Mouse (Mus musculus): Measurements from ENCODE around the gene Ankdd1a. TPM values are rescaled to one million over a fixed set of nuclear protein-coding genes. Genes with fewer than 3 reads are reported as not detected.

Ankdd1a gene
- polyA plus RNA-seq, 1 experiment from 2014 or later: 0.23 TPM

GRCm38 (mm10) chr9:65525445-65526195, 5.6 kb upstream of the Ankdd1a start:
- no peak overlapping the region for H3K4me2 ChIP-seq (replicated peaks)
- no peaks in the 10 kb centered on the region for H3K27me3 ChIP-seq
- H3K36me3 ChIP-seq: no peaks in the 10 kb centered on the region
- no peak overlapping the region for H3K27ac ChIP-seq (replicated peaks)
- ATAC-seq (replicated peaks): no peak
- H3K4me1 ChIP-seq: 0 out of 2 replicates have a peak, but pooled peaks cover 11% of the 10 kb centered on the region
- H3K4me3 ChIP-seq: no peak overlapping the region
- H3K9me3 ChIP-seq: no peaks in the 10 kb centered on the region
- no peak overlapping the region for H3K9ac ChIP-seq (replicated peaks)
- WGBS: 84% methylated on average over 10 of the region's 10 CpGs

DNA sequence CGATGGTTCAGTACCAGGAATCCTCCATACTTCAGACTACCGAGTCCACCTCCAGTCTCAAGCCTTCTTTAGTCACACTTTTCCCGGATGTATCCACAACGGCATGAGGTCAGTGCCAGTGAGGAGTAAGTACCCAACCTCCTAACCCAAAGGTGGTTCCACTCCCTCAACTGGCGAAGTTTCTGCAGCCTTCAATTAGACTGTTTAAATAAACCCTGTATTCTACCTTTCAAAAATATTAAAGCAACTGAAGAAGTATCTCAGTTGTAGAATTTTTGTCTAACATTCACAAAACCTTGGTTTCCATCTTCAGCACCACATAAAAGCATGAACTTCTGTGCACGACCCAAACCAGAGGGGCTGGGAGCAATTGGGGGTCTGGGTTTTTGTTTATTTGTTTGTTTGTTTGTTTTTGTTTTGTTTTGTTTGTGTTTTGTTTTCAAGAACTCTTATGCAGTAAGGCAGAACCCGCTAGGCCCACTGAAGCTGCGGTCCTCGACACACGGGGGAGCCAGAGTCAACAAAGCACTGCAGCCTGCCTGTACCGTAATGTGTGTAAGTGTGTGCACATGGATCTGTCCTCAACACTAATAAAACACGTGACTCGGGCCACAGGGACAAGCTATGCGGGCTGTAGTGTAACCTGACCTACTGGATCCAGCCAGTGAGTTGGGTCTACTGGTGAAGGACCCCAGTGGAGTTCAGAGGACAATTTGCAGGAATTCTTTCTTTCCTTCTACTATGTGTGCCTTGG, 3.8 kb upstream of the Ankdd1a start:
- no peaks in the 10 kb centered on the region for H3K27me3 ChIP-seq
- peak; percentile 57; the same call in 1 of the 2 replicates for ATAC-seq (replicated peaks)
- H3K4me3 ChIP-seq: no peak overlapping the region
- no peaks in the 10 kb centered on the region for H3K36me3 ChIP-seq
- H3K4me2 ChIP-seq (replicated peaks): no peak overlapping the region
- H3K9me3 ChIP-seq: no peaks in the 10 kb centered on the region
- 25% methylated on average over 14 of the region's 14 CpGs for WGBS
- H3K9ac ChIP-seq (replicated peaks): no peak overlapping the region
- peaks cover 18% of the 10 kb centered on the region for H3K4me1 ChIP-seq
- H3K27ac ChIP-seq (replicated peaks): no peak overlapping the region

- 10% methylated on average over 11 of the region's 11 CpGs for WGBS
- ATAC-seq (replicated peaks): peak; percentile 70
- H3K4me2 ChIP-seq (replicated peaks): peak overlapping the region; percentile 55
- peaks cover 18% of the 10 kb centered on the region for H3K4me1 ChIP-seq
- peak overlapping the region; percentile 35 for H3K4me3 ChIP-seq
- H3K27ac ChIP-seq (replicated peaks): peak overlapping the region; percentile 53; the same call in 1 of the 2 replicates
- H3K9ac ChIP-seq (replicated peaks): peak overlapping the region; percentile 35
- H3K27me3 ChIP-seq: no peaks in the 10 kb centered on the region
- no peaks in the 10 kb centered on the region for H3K36me3 ChIP-seq
- H3K9me3 ChIP-seq: no peaks in the 10 kb centered on the region
Measured at GRCm38 (mm10) chr9:65520505-65520876, 498 bp upstream of the Ankdd1a start.

GRCm38 (mm10) chr9:65514851-65515261, 5.1 kb downstream of the Ankdd1a start:
- Histone ChIP-seq H3K4me1 (peaks cover 3% of the 10 kb centered on the region; the same call in 1 of the 2 replicates), H3K27ac (replicated peaks) (no peak overlapping the region), H3K36me3 (no peaks in the 10 kb centered on the region), H3K27me3 (no peaks in the 10 kb centered on the region), H3K4me2 (replicated peaks) (no peak overlapping the region), H3K9me3 (no peaks in the 10 kb centered on the region), H3K4me3 (no peak overlapping the region), H3K9ac (replicated peaks) (no peak overlapping the region)
- WGBS: 55% methylated on average over 3 of the region's 3 CpGs
- no peak for ATAC-seq (replicated peaks)

GRCm38 (mm10) chr9:65514431-65514830, 5.6 kb downstream of the Ankdd1a start:
- H3K27me3 ChIP-seq: no peaks in the 10 kb centered on the region
- H3K4me1 ChIP-seq: 0 out of 2 replicates have a peak, but pooled peaks cover 3% of the 10 kb centered on the region
- no peak overlapping the region for H3K4me3 ChIP-seq
- 71% methylated on average over 8 of the region's 8 CpGs for WGBS
- no peak overlapping the region for H3K27ac ChIP-seq (replicated peaks)
- H3K4me2 ChIP-seq (replicated peaks): no peak overlapping the region
- no peak for ATAC-seq (replicated peaks)
- H3K9me3 ChIP-seq: no peaks in the 10 kb centered on the region
- H3K9ac ChIP-seq (replicated peaks): no peak overlapping the region
- H3K36me3 ChIP-seq: no peaks in the 10 kb centered on the region

GRCm38 (mm10) chr9:65512520-65512919, 7.5 kb downstream of the Ankdd1a start:
- no peak overlapping the region for H3K4me2 ChIP-seq (replicated peaks)
- H3K27ac ChIP-seq (replicated peaks): no peak overlapping the region
- WGBS: 92% methylated on average over 3 of the region's 3 CpGs
- no peak overlapping the region for H3K9ac ChIP-seq (replicated peaks)
- ATAC-seq (replicated peaks): no peak
- H3K36me3 ChIP-seq: no peaks in the 10 kb centered on the region
- no peak overlapping the region for H3K4me3 ChIP-seq
- H3K4me1 ChIP-seq: 0 out of 2 replicates have a peak, but pooled peaks cover 3% of the 10 kb centered on the region
- H3K9me3 ChIP-seq: no peaks in the 10 kb centered on the region
- H3K27me3 ChIP-seq: no peaks in the 10 kb centered on the region

- H3K9ac ChIP-seq (replicated peaks): no peak overlapping the region
- H3K4me2 ChIP-seq (replicated peaks): no peak overlapping the region
- no peak overlapping the region for H3K27ac ChIP-seq (replicated peaks)
- H3K36me3 ChIP-seq: no peaks in the 10 kb centered on the region
- H3K27me3 ChIP-seq: no peaks in the 10 kb centered on the region
- H3K9me3 ChIP-seq: no peaks in the 10 kb centered on the region
- ATAC-seq (replicated peaks): no peak
- H3K4me1 ChIP-seq: no peaks in the 10 kb centered on the region
- WGBS: 69% methylated on average over 7 of the region's 7 CpGs
- H3K4me3 ChIP-seq: no peak overlapping the region
Measured at GRCm38 (mm10) chr9:65508449-65508848, 11.5 kb downstream of the Ankdd1a start.

GRCm38 (mm10) chr9:65502721-65503505, 17.1 kb downstream of the Ankdd1a start:
- no peak overlapping the region for H3K27ac ChIP-seq (replicated peaks)
- H3K9ac ChIP-seq (replicated peaks): no peak overlapping the region
- H3K9me3 ChIP-seq: no peaks in the 10 kb centered on the region
- no peak overlapping the region for H3K4me2 ChIP-seq (replicated peaks)
- H3K4me1 ChIP-seq: no peaks in the 10 kb centered on the region
- H3K27me3 ChIP-seq: no peaks in the 10 kb centered on the region
- WGBS: 84% methylated on average over 21 of the region's 21 CpGs
- H3K36me3 ChIP-seq: no peaks in the 10 kb centered on the region
- no peak for ATAC-seq (replicated peaks)
- no peak overlapping the region for H3K4me3 ChIP-seq

DNA sequence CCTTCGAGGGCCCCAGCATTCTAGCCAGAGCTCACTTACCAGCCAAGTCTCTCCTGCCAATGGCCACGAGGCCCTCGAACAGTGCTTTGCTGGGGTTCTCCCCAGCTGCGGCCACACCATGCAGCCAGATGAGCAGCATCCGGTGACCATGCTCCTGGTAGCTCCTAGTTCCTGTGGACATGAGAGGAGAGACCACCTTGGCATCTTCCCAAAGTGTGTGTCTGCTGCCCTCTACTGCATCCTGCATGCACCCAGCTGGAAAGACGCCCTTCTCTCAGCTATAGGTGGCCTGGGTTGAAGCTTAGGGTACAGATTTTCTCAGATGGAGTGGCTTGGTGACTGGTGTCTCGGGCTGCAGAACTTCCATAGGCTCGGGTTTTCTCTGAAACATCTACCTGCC, 17.8 kb downstream of the Ankdd1a start:
- Histone ChIP-seq H3K27me3 (no peaks in the 10 kb centered on the region), H3K4me1 (no peaks in the 10 kb centered on the region), H3K36me3 (no peaks in the 10 kb centered on the region), H3K4me3 (no peak overlapping the region), H3K9ac (replicated peaks) (no peak overlapping the region), H3K9me3 (no peaks in the 10 kb centered on the region), H3K4me2 (replicated peaks) (no peak overlapping the region), H3K27ac (replicated peaks) (no peak overlapping the region)
- ATAC-seq (replicated peaks): no peak
- 65% methylated on average over 8 of the region's 8 CpGs for WGBS

DNA sequence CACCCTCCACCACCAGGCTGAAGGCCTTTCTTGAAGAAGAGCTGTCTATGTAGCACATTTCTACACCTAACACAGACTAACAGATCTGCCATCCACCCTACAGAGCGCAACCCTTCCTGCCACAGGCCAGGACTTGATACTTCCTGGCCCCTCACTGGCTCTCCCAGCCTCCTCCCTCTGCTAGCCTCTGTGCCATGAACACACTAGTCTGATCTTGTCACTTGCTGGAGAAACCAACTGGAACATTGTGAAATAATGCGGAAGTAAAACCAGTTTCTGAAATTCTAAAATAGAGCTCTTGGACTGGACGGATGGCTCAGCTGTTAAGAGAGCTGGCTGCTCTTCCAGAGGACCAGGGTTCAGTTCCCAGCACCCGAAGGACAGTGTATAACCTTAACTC, 27.1 kb downstream of the Ankdd1a start:
- H3K9me3 ChIP-seq: no peaks in the 10 kb centered on the region
- peaks cover 8% of the 10 kb centered on the region; the same call in 1 of the 2 replicates for H3K36me3 ChIP-seq
- H3K4me3 ChIP-seq: no peak overlapping the region
- no peaks in the 10 kb centered on the region for H3K27me3 ChIP-seq
- no peak overlapping the region for H3K27ac ChIP-seq (replicated peaks)
- H3K4me1 ChIP-seq: no peaks in the 10 kb centered on the region
- H3K4me2 ChIP-seq (replicated peaks): no peak overlapping the region
- ATAC-seq (replicated peaks): no peak
- H3K9ac ChIP-seq (replicated peaks): no peak overlapping the region
- WGBS: 96% methylated on average over 4 of the region's 4 CpGs

GRCm38 (mm10) chr9:65492351-65492750, 27.6 kb downstream of the Ankdd1a start:
- H3K9ac ChIP-seq (replicated peaks): no peak overlapping the region
- no peaks in the 10 kb centered on the region for H3K9me3 ChIP-seq
- H3K4me2 ChIP-seq (replicated peaks): no peak overlapping the region
- WGBS: 81% methylated on average over 2 of the region's 2 CpGs
- H3K4me3 ChIP-seq: no peak overlapping the region
- no peaks in the 10 kb centered on the region for H3K4me1 ChIP-seq
- no peaks in the 10 kb centered on the region for H3K27me3 ChIP-seq
- ATAC-seq (replicated peaks): no peak
- no peak overlapping the region for H3K27ac ChIP-seq (replicated peaks)
- peaks cover 10% of the 10 kb centered on the region; the same call in 1 of the 2 replicates for H3K36me3 ChIP-seq

DNA sequence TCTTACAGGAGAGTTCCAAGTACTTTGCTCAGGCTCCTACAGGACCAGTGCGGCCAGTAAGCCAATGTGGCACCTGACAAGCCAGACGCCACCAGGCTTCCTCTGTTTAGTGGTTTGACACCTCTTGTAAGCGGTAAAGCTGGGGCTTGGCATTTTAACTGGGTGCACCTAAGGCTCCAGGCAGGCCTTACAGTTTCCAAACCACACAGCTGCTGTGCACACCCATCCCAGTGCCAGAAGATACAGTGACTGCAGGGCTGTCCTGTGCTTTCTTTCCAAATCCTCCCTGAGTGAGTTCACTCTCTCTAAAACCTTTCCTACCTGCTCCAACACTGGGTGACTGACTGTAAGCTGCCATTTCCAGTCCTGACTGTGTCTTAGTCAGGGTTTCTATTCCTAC, 28.5 kb downstream of the Ankdd1a start:
- Histone ChIP-seq H3K36me3 (peaks cover 19% of the 10 kb centered on the region; the same call in 1 of the 2 replicates), H3K27me3 (no peaks in the 10 kb centered on the region), H3K9ac (replicated peaks) (no peak overlapping the region), H3K4me1 (no peaks in the 10 kb centered on the region), H3K4me2 (replicated peaks) (no peak overlapping the region), H3K9me3 (no peaks in the 10 kb centered on the region), H3K27ac (replicated peaks) (no peak overlapping the region), H3K4me3 (no peak overlapping the region)
- ATAC-seq (replicated peaks): no peak
- 92% methylated on average over 3 of the region's 3 CpGs for WGBS
